Mouse (Mus musculus) ZHBTc4 (cell line): ENCODE results near the gene Gm28042.

Experiments used
- DNase-seq: peaks from one replicate; pipeline ENCODE4 v3.0.0-alpha.2; 2011; ENCODE audit warnings: low read depth, low spot score

The Gm28042 gene

GRCm38 (mm10) chr2:120058818-120059217 is 31.5 kb downstream of the Gm28042 start:
- no peak for DNase-seq

- no peak for DNase-seq
Observed at GRCm38 (mm10) chr2:120059466-120059865, 32.2 kb downstream of the Gm28042 start.

- no peak for DNase-seq
Observed at GRCm38 (mm10) chr2:120060190-120060589, 32.9 kb downstream of the Gm28042 start.

DNA sequence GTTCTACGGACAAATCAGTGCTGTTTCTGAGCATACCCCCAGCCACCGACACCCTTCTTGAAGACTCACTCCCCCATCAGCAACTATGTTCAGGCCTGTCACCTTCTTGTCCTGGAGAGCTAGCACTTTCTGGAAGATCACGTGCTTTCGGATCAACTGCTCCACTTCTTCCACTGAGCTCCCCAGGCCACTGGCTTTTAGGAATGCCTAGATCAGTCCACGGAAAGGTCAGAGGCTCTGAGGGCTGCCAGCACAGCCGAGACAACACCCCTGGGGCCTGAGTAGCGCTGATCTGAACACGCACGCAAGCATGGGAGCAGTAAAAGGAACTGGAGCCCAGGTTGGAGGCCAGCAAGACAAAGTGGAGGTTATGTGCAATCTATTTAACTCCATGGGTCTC is 33.4 kb downstream of the Gm28042 start:
- peak; percentile 64 for DNase-seq

- no peak for DNase-seq
Observed at GRCm38 (mm10) chr2:120062248-120062647, 35.0 kb downstream of the Gm28042 start.

DNA sequence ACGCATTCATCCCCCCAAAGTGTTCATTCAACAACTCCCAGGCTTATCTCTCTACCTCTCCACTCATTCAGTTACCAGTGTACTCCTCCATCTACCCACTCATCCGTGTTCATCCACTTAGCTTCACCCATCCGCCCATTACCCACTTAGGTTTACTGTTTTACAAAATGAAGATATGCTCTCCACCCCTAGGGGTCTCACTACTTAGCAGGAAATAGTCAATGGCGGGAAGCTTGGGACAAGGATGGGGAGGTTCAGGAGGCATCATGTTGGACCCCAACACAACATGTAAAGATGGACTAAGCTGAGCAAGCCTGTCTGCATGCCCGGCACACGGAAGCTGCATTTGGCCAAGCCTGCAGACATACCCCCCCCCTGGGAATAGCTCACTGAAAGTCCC is 37.3 kb downstream of the Gm28042 start:
- DNase-seq: peak; percentile 55

- no peak for DNase-seq
Observed at GRCm38 (mm10) chr2:120065243-120065642, 38.0 kb downstream of the Gm28042 start.

DNA sequence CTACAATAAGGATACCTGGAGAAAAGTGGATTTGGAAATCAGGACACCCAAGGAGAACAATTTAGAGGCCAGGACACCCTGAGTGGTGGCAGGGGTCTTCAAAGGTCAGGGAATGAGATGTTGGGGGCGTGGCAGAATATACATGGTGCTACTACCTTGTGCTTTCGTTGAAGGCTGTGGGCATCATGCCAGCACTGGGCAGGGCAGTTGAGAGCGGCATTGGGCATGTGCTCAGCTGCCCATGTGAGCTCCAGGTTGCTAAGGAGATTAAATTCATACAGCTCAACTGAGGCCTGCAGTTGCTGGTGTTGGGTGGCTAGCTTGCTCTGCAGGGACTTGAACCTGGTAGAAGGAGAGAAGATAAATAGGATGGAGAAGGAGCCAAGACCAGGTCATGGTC is 38.9 kb downstream of the Gm28042 start:
- DNase-seq: no peak

GRCm38 (mm10) chr2:120068555-120069465 is 41.5 kb downstream of the Gm28042 start:
- DNase-seq: peak; percentile 56

GRCm38 (mm10) chr2:120069466-120069990 is 42.2 kb downstream of the Gm28042 start:
- DNase-seq: no peak

- DNase-seq: no peak
Observed at GRCm38 (mm10) chr2:120074096-120074495, 46.8 kb downstream of the Gm28042 start.

- DNase-seq: peak; percentile 90
Observed at GRCm38 (mm10) chr2:120076076-120076705, 48.9 kb downstream of the Gm28042 start.

DNA sequence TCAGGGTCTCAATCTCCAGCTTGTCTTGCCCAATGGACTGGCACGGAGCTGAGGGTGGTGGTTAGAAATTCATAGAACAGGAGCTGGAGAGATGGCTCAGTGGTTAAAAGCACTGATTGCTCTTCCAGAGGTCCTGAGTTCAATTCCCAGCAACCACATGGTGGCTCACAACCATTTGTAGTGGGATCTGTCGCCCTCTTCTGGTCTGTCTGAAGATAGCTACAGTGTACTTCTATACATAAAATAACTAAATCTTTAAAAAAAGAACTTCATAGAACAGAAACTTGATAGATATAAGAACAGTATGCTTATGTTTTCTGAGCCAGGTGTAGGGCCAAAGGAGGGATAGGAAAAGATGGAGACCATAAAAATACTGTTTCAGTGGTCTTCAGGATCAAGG is 55.1 kb downstream of the Gm28042 start:
- no peak for DNase-seq

DNA sequence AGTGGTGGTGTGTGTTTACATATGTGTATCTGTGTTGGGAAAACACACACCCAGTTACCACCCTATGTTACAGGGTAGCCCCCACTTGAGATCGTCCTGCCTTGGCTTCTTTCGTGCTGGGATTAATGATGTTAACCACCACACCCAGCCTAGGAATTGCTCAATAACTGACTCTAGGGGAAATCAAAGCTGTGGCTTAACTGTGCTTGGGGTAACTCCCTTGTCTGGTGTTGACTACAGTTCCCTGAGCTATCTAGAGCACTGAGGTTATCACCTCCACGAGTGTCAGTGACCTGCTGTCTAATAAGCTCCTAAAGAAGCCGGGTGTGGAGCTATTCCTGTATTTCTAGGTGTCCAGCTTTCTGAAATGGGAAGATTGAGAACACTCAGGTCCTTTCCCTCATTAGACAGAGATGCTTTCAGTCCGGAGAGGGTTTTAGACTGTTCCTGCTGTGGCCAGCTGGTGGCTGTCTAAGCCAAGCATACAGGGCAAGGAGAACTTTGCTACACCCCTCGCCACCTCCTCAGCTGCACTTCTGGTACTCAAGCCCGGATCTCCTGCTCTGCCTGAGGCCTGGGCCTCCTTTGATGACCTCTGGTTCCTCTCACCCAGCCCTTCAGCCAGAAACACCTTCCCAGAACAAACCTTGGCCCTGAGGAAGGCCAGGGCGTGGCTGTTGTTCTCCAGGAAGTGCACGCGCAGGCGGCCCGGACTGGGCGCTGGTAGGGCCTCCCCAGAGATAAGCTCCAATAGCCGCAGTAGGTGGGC is 57.5 kb downstream of the Gm28042 start:
- peak; percentile 64 for DNase-seq

DNA sequence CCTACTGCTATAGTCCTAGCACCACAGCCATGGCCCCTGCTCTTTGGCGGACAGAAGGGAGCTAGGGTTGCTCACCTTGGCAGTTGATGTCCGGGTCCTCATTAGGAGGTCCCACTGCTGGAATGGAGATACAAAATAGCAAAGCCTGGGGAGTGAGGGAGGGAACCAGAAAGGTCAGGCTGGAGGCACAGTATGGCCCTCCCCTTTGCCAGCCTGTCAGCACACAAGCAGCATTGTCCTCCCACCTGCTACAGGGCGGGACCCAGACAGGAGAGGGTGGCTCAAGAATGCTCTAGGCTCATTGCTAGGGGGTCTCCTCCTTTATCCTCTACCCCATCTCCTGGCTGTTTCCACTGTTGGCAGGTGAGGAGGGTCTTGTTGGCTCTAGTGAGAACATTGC is 58.7 kb downstream of the Gm28042 start:
- no peak for DNase-seq

GRCm38 (mm10) chr2:120087391-120087790 is 60.1 kb downstream of the Gm28042 start:
- DNase-seq: no peak

DNA sequence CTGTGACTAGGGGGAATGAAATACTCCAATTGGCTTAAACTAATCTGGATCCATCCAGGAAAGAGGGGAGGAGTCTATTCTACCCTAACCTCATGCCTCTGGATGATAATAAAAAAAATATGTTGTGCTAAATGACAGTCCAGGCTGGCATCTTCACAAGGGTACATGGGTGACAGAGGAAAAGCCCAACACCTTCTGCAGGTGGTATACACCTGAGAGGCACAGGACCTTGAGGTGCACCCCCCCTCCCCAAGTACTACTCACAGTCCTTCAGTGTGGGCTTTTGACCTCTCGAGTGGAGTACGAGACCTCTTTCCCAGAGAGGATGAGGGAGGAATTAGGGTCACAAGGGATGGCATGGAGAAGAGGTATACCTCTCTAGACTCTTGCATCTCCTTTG is 60.6 kb downstream of the Gm28042 start:
- DNase-seq: no peak

- no peak for DNase-seq
Observed at GRCm38 (mm10) chr2:120090979-120091378, 63.7 kb downstream of the Gm28042 start.
